Mouse (Mus musculus): ENCODE measurements at regions not wholly inside any gene's neighbourhood (a gene's known extent, or its start where the extent isn't known, plus 50 kb on each side); places are given as distances from the start of the nearest gene placed in this dataset.

DNA sequence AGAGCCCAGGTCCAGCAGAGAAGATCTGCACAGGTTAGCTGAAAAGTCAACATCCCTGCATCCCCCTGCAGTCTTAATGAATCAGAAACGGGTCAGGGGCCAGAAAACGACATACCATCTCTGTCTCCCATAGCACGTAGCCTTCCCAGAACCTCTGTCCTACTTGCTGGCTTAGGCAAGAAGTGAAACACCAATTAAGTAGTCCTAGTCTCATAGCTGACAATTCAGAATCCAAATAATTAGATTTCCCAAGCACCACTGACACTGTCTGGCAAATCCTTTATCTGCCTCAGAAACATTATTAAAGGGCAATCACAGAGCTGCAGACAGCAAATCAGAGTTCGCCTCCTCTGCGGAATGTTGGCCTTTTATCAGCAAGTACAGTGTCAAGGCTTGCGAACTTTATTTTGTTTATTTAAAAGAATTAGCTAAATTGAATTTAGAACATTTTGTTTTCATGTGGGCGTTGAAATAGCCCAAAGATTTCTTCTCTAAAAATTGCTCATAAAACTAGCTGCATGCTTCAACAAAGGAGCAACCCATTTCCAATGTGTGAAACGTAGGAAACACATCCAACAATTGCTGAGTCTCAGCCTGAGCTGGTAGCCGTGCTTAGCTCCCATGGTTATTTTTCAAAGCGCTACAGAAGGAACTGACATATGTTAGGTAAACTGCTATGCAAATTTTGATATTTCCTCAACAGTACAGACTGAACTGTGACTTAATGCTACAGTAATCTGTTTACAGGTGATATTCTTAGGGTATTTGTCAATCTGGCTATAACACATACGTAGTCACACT, 411.2 kb downstream of the Ipo11 start:
- Histone ChIP-seq H3K4me2 (ENCODE audit: low read depth, low read length) (no peak overlapping the region), H3K27me3 (ENCODE audit: control insufficient read depth, insufficient read depth, low read length) (no peaks in the 10 kb centered on the region), H3K36me3 (replicated peaks; ENCODE audit: control insufficient read depth, insufficient read depth, low read length) (no peaks in the 10 kb centered on the region), H3K9me3 (replicated peaks; ENCODE audit: control insufficient read depth, low read length) (no peaks in the 10 kb centered on the region), H3K27ac (ENCODE audit: low read depth) (no peak overlapping the region), H3K4me3 (ENCODE audit: low read depth, low read length) (no peak overlapping the region), H3K4me1 (ENCODE audit: control insufficient read depth, insufficient read depth) (no peaks in the 10 kb centered on the region), H3K9ac (replicated peaks; ENCODE audit: low read depth, low read length) (no peak overlapping the region)
- ATAC-seq (ENCODE audit: insufficient read depth, low read depth) (no peak), DNase-seq (ENCODE audit: low spot score) (no peak)
- WGBS = 61% methylated on average over 11 of the region's 11 CpGs
- TF ChIP-seq EP300 (IDR thresholded peaks at IDR 0.05; ENCODE audit: low read depth) (no peak), CTCF (IDR thresholded peaks at IDR 0.05; ENCODE audit: low read depth) (no peak)

- TF ChIP-seq EP300 (IDR thresholded peaks at IDR 0.05; ENCODE audit: low read depth) = no peak
- TF ChIP-seq CTCF (IDR thresholded peaks at IDR 0.05; ENCODE audit: low read depth) = no peak
- Histone ChIP-seq H3K4me1 (ENCODE audit: control insufficient read depth, insufficient read depth) (no peaks in the 10 kb centered on the region), H3K9ac (replicated peaks; ENCODE audit: low read depth, low read length) (no peak overlapping the region), H3K4me3 (ENCODE audit: low read depth, low read length) (no peak overlapping the region), H3K4me2 (ENCODE audit: low read depth, low read length) (no peak overlapping the region), H3K9me3 (replicated peaks; ENCODE audit: control insufficient read depth, low read length) (no peaks in the 10 kb centered on the region), H3K27ac (ENCODE audit: low read depth) (no peak overlapping the region), H3K36me3 (replicated peaks; ENCODE audit: control insufficient read depth, insufficient read depth, low read length) (no peaks in the 10 kb centered on the region), H3K27me3 (ENCODE audit: control insufficient read depth, insufficient read depth, low read length) (no peaks in the 10 kb centered on the region)
- DNase-seq (ENCODE audit: low spot score) (no peak), ATAC-seq (ENCODE audit: insufficient read depth, low read depth) (no peak)
- WGBS = 63% methylated on average over 5 of the region's 5 CpGs
Observed at GRCm38 (mm10) chr13:106514510-106515169, 422.1 kb downstream of the Ipo11 start.

- H3K9ac ChIP-seq (replicated peaks; ENCODE audit: low read depth, low read length) = no peak overlapping the region
- H3K4me1 ChIP-seq (ENCODE audit: control insufficient read depth, insufficient read depth) = no peaks in the 10 kb centered on the region
- WGBS = 59% methylated on average over 4 of the region's 4 CpGs
- no peaks in the 10 kb centered on the region for H3K27me3 ChIP-seq (ENCODE audit: control insufficient read depth, insufficient read depth, low read length)
- no peak for ATAC-seq (ENCODE audit: insufficient read depth, low read depth)
- TF ChIP-seq EP300 (IDR thresholded peaks at IDR 0.05; ENCODE audit: low read depth) (no peak), CTCF (IDR thresholded peaks at IDR 0.05; ENCODE audit: low read depth) (no peak)
- H3K9me3 ChIP-seq (replicated peaks; ENCODE audit: control insufficient read depth, low read length) = no peaks in the 10 kb centered on the region
- no peaks in the 10 kb centered on the region for H3K36me3 ChIP-seq (replicated peaks; ENCODE audit: control insufficient read depth, insufficient read depth, low read length)
- no peak for DNase-seq (ENCODE audit: low spot score)
- no peak overlapping the region for H3K4me2 ChIP-seq (ENCODE audit: low read depth, low read length)
- no peak overlapping the region for H3K4me3 ChIP-seq (ENCODE audit: low read depth, low read length)
- no peak overlapping the region for H3K27ac ChIP-seq (ENCODE audit: low read depth)
Observed at GRCm38 (mm10) chr13:106513669-106514068, 423.1 kb downstream of the Ipo11 start.

DNA sequence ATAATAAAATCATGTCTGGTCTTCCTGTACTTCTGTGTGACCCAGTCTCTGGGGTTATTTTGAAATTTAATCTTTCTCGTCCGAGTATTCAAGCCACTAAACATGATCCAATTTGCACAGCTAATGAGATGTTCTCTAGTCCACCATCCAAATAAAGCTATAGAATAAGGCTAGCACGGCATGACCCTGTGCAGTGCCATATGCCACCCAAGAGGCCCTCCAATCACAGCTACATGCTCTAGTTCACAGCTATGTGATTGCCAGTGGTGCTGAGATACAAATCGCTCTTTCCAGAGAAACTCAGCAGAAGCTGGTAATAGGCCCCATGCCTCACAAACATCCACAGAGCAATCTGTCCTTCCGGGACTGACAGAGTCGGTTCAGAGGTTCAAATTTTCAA, 426.3 kb downstream of the Ipo11 start:
- WGBS = 66% methylated on average over 6 of the region's 6 CpGs
- ATAC-seq (ENCODE audit: insufficient read depth, low read depth) = no peak
- no peak overlapping the region for H3K27ac ChIP-seq (ENCODE audit: low read depth)
- no peaks in the 10 kb centered on the region for H3K4me1 ChIP-seq (ENCODE audit: control insufficient read depth, insufficient read depth)
- no peaks in the 10 kb centered on the region for H3K9me3 ChIP-seq (replicated peaks; ENCODE audit: control insufficient read depth, low read length)
- no peak overlapping the region for H3K4me3 ChIP-seq (ENCODE audit: low read depth, low read length)
- H3K4me2 ChIP-seq (ENCODE audit: low read depth, low read length) = no peak overlapping the region
- no peak overlapping the region for H3K9ac ChIP-seq (replicated peaks; ENCODE audit: low read depth, low read length)
- no peaks in the 10 kb centered on the region for H3K36me3 ChIP-seq (replicated peaks; ENCODE audit: control insufficient read depth, insufficient read depth, low read length)
- DNase-seq (ENCODE audit: low spot score) = no peak
- no peak for TF ChIP-seq EP300 (IDR thresholded peaks at IDR 0.05; ENCODE audit: low read depth)
- no peak for TF ChIP-seq CTCF (IDR thresholded peaks at IDR 0.05; ENCODE audit: low read depth)
- no peaks in the 10 kb centered on the region for H3K27me3 ChIP-seq (ENCODE audit: control insufficient read depth, insufficient read depth, low read length)

DNA sequence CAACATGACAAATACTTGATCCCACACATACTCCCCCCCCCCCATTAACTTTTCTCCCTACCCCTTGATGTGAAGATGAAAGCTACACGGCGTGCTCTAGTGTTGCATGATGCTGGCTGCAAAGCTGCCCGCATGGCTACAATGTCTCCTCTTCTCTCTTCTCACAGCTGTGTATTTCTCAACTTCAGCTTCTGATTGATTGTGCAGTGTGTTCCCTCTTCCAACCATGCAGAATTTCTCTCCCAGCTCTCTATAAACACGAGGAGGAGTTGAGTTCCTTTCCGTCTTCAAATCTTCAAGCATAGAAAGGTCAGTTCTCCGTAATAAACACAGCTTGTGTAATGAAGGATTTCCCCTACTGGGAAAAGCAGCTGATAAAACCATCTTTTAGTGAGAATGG, 435.5 kb downstream of the Ipo11 start:
- no peak overlapping the region for H3K9ac ChIP-seq (replicated peaks; ENCODE audit: low read depth, low read length)
- no peak overlapping the region for H3K4me3 ChIP-seq (ENCODE audit: low read depth, low read length)
- ATAC-seq (ENCODE audit: insufficient read depth, low read depth) = no peak
- no peaks in the 10 kb centered on the region for H3K27me3 ChIP-seq (ENCODE audit: control insufficient read depth, insufficient read depth, low read length)
- H3K36me3 ChIP-seq (replicated peaks; ENCODE audit: control insufficient read depth, insufficient read depth, low read length) = no peaks in the 10 kb centered on the region
- DNase-seq (ENCODE audit: low spot score) = no peak
- no peak for TF ChIP-seq EP300 (IDR thresholded peaks at IDR 0.05; ENCODE audit: low read depth)
- TF ChIP-seq CTCF (IDR thresholded peaks at IDR 0.05; ENCODE audit: low read depth) = no peak
- no peak overlapping the region for H3K4me2 ChIP-seq (ENCODE audit: low read depth, low read length)
- WGBS = 72% methylated on average over 6 of the region's 6 CpGs
- no peak overlapping the region for H3K27ac ChIP-seq (ENCODE audit: low read depth)
- no peaks in the 10 kb centered on the region for H3K4me1 ChIP-seq (ENCODE audit: control insufficient read depth, insufficient read depth)
- H3K9me3 ChIP-seq (replicated peaks; ENCODE audit: control insufficient read depth, low read length) = no peaks in the 10 kb centered on the region
